Mouse (Mus musculus) cerebral cortex, adult 2 months (tissue): ENCODE results near the gene Sult6b2.

Experiments
- WGBS: fragments of 180-500 bp; shearing (Covaris S2); methylation state at CpG from one replicate; pipeline ENCODE4 v1.1.7; 2018; 5-methylcytosine and 5-hydroxymethylcytosine counted together

The Sult6b2 gene

GRCm38 (mm10) chr6:142779045-142779811 lies 25.1 kb downstream of the Sult6b2 start:
- 45% methylated on average over 11 of the region's 11 CpGs for WGBS

- 71% methylated on average over 4 of the region's 4 CpGs for WGBS
These were observed 27.4 kb downstream of the Sult6b2 start for GRCm38 (mm10) chr6:142776935-142777334.

- 78% methylated on average over 5 of the region's 5 CpGs for WGBS
These were observed 30.7 kb downstream of the Sult6b2 start for GRCm38 (mm10) chr6:142773566-142773965.

GRCm38 (mm10) chr6:142771643-142772042 lies 32.7 kb downstream of the Sult6b2 start:
- WGBS, result 94% methylated on average over 4 of the region's 4 CpGs

- 72% methylated on average over 3 of the region's 3 CpGs for WGBS
These were observed 34.4 kb downstream of the Sult6b2 start for GRCm38 (mm10) chr6:142769896-142770295.

GRCm38 (mm10) chr6:142767305-142767704 lies 37.0 kb downstream of the Sult6b2 start:
- 91% methylated on average over 9 of the region's 9 CpGs for WGBS

- WGBS, result 61% methylated on average over 2 of the region's 2 CpGs
These were observed 39.4 kb downstream of the Sult6b2 start for GRCm38 (mm10) chr6:142764933-142765332.

GRCm38 (mm10) chr6:142759633-142760032 lies 44.7 kb downstream of the Sult6b2 start:
- WGBS, result 92% methylated on average over 2 of the region's 2 CpGs

GRCm38 (mm10) chr6:142758562-142758961 lies 45.7 kb downstream of the Sult6b2 start:
- 93% methylated on average over 6 of the region's 6 CpGs for WGBS

- WGBS, result 87% methylated on average over 6 of the region's 6 CpGs
These were observed 46.3 kb downstream of the Sult6b2 start for GRCm38 (mm10) chr6:142757976-142758375.

GRCm38 (mm10) chr6:142757334-142757965 lies 46.9 kb downstream of the Sult6b2 start:
- 25% methylated on average over 10 of the region's 10 CpGs for WGBS

GRCm38 (mm10) chr6:142756507-142757333 lies 47.6 kb downstream of the Sult6b2 start, which contains the start of gene Cmas:
Cmas (plus strand) TSS chr6:142756686.
- under 1% methylated on average over 68 of the region's 68 CpGs for WGBS

- WGBS, result 49% methylated on average over 14 of the region's 14 CpGs
These were observed 51.7 kb downstream of the Sult6b2 start for GRCm38 (mm10) chr6:142752331-142753246.

- 61% methylated on average over 9 of the region's 9 CpGs for WGBS
These were observed 52.9 kb downstream of the Sult6b2 start for GRCm38 (mm10) chr6:142751365-142751764.

- WGBS, result 44% methylated on average over 8 of the region's 8 CpGs
These were observed 56.1 kb downstream of the Sult6b2 start for GRCm38 (mm10) chr6:142748057-142748708.

GRCm38 (mm10) chr6:142747165-142747564 lies 57.1 kb downstream of the Sult6b2 start:
- WGBS, result 54% methylated on average over 2 of the region's 2 CpGs

GRCm38 (mm10) chr6:142746765-142747164 lies 57.5 kb downstream of the Sult6b2 start:
- 70% methylated on average over 7 of the region's 7 CpGs for WGBS

GRCm38 (mm10) chr6:142745484-142745883 lies 58.8 kb downstream of the Sult6b2 start:
- WGBS, result 96% methylated on average over 5 of the region's 5 CpGs

- WGBS, result 76% methylated on average over 4 of the region's 4 CpGs
These were observed 61.1 kb downstream of the Sult6b2 start for GRCm38 (mm10) chr6:142743193-142743592.

- WGBS, result 89% methylated on average over 6 of the region's 6 CpGs
These were observed 62.5 kb downstream of the Sult6b2 start for GRCm38 (mm10) chr6:142741763-142742162.

- 84% methylated on average over 6 of the region's 6 CpGs for WGBS
These were observed 65.7 kb downstream of the Sult6b2 start for GRCm38 (mm10) chr6:142738637-142739036.
